Mouse (Mus musculus) liver, adult 2 months (tissue): Measurements from ENCODE around the gene Neto2. TPM values are rescaled to one million over a fixed set of nuclear protein-coding genes. Genes with fewer than 3 reads are reported as not detected.
A peak's percentile ranks its signal among the peaks of the same experiment; 100 is the strongest.

ENCODE experiments used
- DNase-seq: peaks from one replicate; pipeline ENCODE4 v3.0.0-alpha.2; 2011; ENCODE audit warnings: low read depth, low spot score; ENCODE audit errors: extremely low read depth
- H3K27ac ChIP-seq: fragments of 200-500 bp; replicated peaks from 2 replicates; pipeline ENCODE4 v1.5.1; 2012; ENCODE audit warnings: low read depth, mild to moderate bottlenecking, control low read depth, inconsistent platforms, low read length; ENCODE audit not compliant: insufficient read depth
- H3K27me3 ChIP-seq: fragments of 200-500 bp; 2 replicates; pipeline ENCODE4 v1.6.1; 2012; ENCODE audit warnings: mild to moderate bottlenecking, moderate library complexity, low read length, inconsistent platforms; ENCODE audit not compliant: control insufficient read depth, insufficient read depth
- H3K36me3 ChIP-seq: fragments of 200-500 bp; 2 replicates; pipeline ENCODE4 v1.6.1; 2012; ENCODE audit warnings: low read length, inconsistent platforms; ENCODE audit not compliant: control insufficient read depth, insufficient read depth
- H3K4me1 ChIP-seq: fragments of 200-500 bp; 2 replicates; pipeline ENCODE4 v1.6.1; 2011; ENCODE audit warnings: low read length; ENCODE audit not compliant: control insufficient read depth, insufficient read depth
- H3K4me3 ChIP-seq: fragments of 200-500 bp; 2 replicates; pipeline ENCODE4 v1.5.1; 2011; ENCODE audit warnings: low read depth, mild to moderate bottlenecking, control low read depth, low read length, moderate library complexity; ENCODE audit not compliant: insufficient read depth
- H3K79me2 ChIP-seq: fragments of 200-500 bp; 2 replicates; pipeline ENCODE4 v1.6.1; 2012; ENCODE audit warnings: inconsistent platforms, mild to moderate bottlenecking, low read length, moderate library complexity; ENCODE audit not compliant: control insufficient read depth, insufficient read depth
- H3K9ac ChIP-seq: fragments of 200-500 bp; 2 replicates; pipeline ENCODE4 v1.6.1; 2012; ENCODE audit warnings: low read depth, mild to moderate bottlenecking, control low read depth, inconsistent platforms, low read length
- CTCF ChIP-seq: fragments of 200-500 bp; IDR thresholded peaks from 2 replicates; pipeline ENCODE4 v1.5.1; 2011; ENCODE audit warnings: low read depth, low read length, control low read depth
- POLR2A ChIP-seq: fragments of 200-500 bp; IDR thresholded peaks from 2 replicates; pipeline ENCODE4 v1.6.1; 2011; ENCODE audit warnings: low read length, control low read depth; ENCODE audit not compliant: insufficient read depth; ENCODE audit errors: extremely low read depth
- WGBS: fragments of 180-500 bp; shearing (Covaris S2); methylation state at CpG from one replicate; pipeline ENCODE4 v1.1.7; 2018; 5-methylcytosine and 5-hydroxymethylcytosine counted together
- polyA plus RNA-seq: library from polyadenylated mRNA; depleted of rRNA; stranded (reverse); fragments of >200 nt; gene quantifications from 2 replicates; pipeline ENCODE4 v1.2.3, GENCODE M21; 2012
- total RNA-seq: library from RNA; depleted of rRNA; stranded (reverse); fragments of >200 nt; gene quantifications from 2 replicates; pipeline ENCODE4 v1.2.3, GENCODE M21; 2014

The Neto2 gene
- total and polyA plus RNA-seq, 2 experiments, result 0.02 to 0.18 TPM

DNA sequence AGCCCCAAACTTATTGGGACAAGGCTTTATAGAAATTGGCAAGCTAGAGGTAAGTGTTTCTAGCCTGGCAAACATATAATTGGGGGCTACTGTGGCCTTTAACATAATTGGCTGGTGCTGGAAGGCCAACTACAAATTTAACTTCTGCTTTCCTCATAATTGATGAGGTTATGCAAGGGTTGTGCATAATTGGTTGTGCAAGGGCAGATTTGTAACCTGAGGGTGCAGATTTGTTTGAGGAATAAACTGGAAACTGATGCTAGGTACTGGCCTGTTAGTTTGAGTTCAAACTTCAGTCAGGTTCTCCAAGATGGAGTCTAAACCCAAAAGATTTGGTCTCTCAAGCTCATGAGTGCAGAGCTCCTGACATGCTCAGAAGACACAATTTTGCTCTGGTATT lies 92.9 kb downstream of the Neto2 start:
- Histone ChIP-seq H3K9ac (no peak overlapping the region), H3K36me3 (peaks cover 1% of the 10 kb centered on the region; the same call in 1 of the 2 replicates), H3K4me3 (no peak overlapping the region), H3K4me1 (peaks cover 9% of the 10 kb centered on the region), H3K79me2 (no peaks in the 10 kb centered on the region), H3K27ac (peak overlapping the region; percentile 74), H3K27me3 (no peaks in the 10 kb centered on the region)
- TF ChIP-seq POLR2A (no peak), CTCF (no peak)
- peak; percentile 74 for DNase-seq

DNA sequence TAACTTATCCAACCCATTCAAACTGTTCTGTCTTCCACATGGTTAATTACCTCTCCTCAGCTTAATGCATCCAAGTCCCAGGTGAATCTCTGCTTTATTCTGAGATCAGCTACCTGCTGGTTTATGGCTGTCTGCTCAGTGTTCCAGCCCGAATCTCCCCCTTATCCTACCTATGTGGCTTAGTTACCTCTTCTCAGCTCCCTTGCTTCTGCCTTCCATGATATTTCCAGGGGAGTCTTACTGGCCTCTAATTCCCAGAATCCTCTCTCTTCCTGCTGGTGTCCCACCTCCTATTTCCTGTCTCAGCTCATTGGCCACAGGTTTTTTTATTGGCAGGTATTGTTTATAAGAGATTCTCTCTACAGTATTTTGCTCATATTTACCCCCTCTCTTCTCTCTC lies 93.8 kb downstream of the Neto2 start:
- TF ChIP-seq POLR2A (no peak), CTCF (no peak)
- WGBS, result 97% methylated on average over 1 of the region's 1 CpGs

GRCm38 (mm10) chr8:85606561-85606960 lies 94.2 kb downstream of the Neto2 start:
- H3K4me1 ChIP-seq, result peaks cover 10% of the 10 kb centered on the region
- TF ChIP-seq CTCF (no peak), POLR2A (no peak)
- WGBS, result 57% methylated on average over 3 of the region's 3 CpGs
- H3K27ac ChIP-seq, result no peak overlapping the region
- no peaks in the 10 kb centered on the region for H3K27me3 ChIP-seq
- peaks cover 1% of the 10 kb centered on the region; the same call in 1 of the 2 replicates for H3K36me3 ChIP-seq
- no peak overlapping the region for H3K9ac ChIP-seq
- no peak for DNase-seq
- no peaks in the 10 kb centered on the region for H3K79me2 ChIP-seq
- H3K4me3 ChIP-seq, result no peak overlapping the region

More for the DNA sequence above, 93.8 kb downstream of the Neto2 start:
- peaks cover 1% of the 10 kb centered on the region; the same call in 1 of the 2 replicates for H3K36me3 ChIP-seq
- no peaks in the 10 kb centered on the region for H3K27me3 ChIP-seq
- H3K4me3 ChIP-seq, result no peak overlapping the region
- peak; percentile 46 for DNase-seq
- no peak overlapping the region for H3K9ac ChIP-seq
- peaks cover 9% of the 10 kb centered on the region for H3K4me1 ChIP-seq
- peak overlapping the region; percentile 74 for H3K27ac ChIP-seq
- H3K79me2 ChIP-seq, result no peaks in the 10 kb centered on the region

DNA sequence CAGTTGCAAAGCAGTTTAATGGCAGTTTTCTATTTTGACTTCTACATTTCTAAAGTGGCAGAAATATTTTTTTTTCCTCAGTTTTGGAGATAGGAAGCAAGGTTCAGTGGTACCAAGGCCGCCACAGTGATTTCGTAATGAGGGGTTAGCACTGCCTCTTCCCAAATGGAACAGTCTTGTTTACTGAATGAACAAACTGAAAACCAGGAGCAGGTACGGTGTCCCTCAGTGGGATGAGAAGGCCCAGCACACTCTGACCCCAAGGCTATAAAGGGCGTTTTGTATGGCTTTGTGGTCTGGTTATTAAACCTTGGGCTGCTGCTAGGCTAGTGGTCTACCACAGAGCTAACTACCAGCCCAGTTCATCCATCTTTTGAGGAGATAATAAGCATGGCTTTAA lies 96.5 kb downstream of the Neto2 start:
- WGBS, result 19% methylated on average over 4 of the region's 4 CpGs
- DNase-seq, result peak; percentile 94
- Histone ChIP-seq H3K27ac (peak overlapping the region; percentile 64), H3K79me2 (no peaks in the 10 kb centered on the region), H3K27me3 (no peaks in the 10 kb centered on the region), H3K36me3 (no peaks in the 10 kb centered on the region), H3K4me3 (no peak overlapping the region), H3K4me1 (peaks cover 12% of the 10 kb centered on the region), H3K9ac (peak overlapping the region; percentile 5; the same call in 1 of the 2 replicates)
- TF ChIP-seq CTCF (no peak), POLR2A (no peak)

DNA sequence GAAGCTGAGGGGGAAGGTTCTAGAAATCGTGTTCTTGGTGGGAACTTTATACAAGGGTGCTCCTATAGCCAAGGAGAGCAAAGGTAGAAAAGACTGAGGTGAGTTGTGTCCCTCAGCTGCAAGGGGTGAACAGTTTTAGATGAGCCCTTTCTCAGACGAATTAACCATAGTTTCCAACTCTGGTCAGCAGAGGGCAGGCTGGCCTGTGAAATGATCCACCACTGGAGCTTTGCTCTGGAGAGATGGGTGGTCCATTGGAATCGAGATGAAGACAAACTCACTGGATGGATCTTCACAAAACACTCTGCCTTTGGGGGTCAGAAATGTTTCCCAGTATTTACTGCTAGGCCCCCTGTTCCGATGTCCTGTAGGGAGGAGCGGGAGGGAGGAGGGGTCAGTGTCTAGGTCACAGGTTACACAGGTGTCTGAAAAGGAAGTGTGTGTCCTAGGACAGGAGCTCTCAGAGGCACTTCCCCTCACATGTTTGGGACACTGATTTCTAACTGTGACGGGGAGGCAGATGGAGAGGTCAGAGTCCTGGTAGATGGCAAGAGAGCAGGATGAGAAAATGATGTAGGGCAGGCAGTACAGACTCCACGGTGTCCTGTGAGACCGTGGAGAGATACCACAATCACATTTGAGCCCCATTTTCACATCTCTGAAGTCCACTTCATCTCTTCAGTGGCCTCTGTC lies 97.4 kb downstream of the Neto2 start:
- 17% methylated on average over 8 of the region's 8 CpGs for WGBS
- DNase-seq, result peak; percentile 68
- peaks cover 12% of the 10 kb centered on the region for H3K4me1 ChIP-seq

DNA sequence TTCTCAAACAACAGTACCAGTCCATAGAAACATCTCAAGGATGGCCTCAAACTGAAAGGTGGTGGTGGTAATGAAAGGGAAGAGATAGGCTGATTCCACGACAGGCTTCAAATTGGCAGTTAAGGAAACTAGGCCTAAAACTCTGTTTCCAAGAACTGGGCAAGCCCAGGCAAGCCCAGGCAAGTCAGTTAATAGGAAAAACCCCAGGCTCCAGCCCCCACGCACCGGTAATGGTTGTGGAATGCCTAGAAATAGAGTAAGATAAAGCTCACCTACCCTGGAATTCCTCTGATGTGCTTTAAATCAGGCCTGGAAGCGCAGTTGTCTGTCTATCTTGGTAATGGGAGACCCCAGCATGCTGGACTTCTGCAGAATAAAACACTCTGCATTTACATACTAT lies 98.0 kb downstream of the Neto2 start:
- no peaks in the 10 kb centered on the region for H3K79me2 ChIP-seq
- TF ChIP-seq CTCF (no peak), POLR2A (no peak)

More for the DNA sequence above, 97.4 kb downstream of the Neto2 start:
- no peak overlapping the region for H3K4me3 ChIP-seq
- H3K9ac ChIP-seq, result peak overlapping the region; percentile 5; the same call in 1 of the 2 replicates
- no peak for TF ChIP-seq POLR2A
- peak; percentile 62 for TF ChIP-seq CTCF
- H3K27me3 ChIP-seq, result no peaks in the 10 kb centered on the region
- H3K36me3 ChIP-seq, result no peaks in the 10 kb centered on the region
- no peaks in the 10 kb centered on the region for H3K79me2 ChIP-seq
- H3K27ac ChIP-seq, result peak overlapping the region; percentile 64

More for the DNA sequence above, 98.0 kb downstream of the Neto2 start:
- no peak overlapping the region for H3K9ac ChIP-seq
- DNase-seq, result peak; percentile 22
- peaks cover 12% of the 10 kb centered on the region for H3K4me1 ChIP-seq
- no peak overlapping the region for H3K4me3 ChIP-seq
- H3K27me3 ChIP-seq, result no peaks in the 10 kb centered on the region
- peak overlapping the region; percentile 60 for H3K27ac ChIP-seq
- 66% methylated on average over 4 of the region's 4 CpGs for WGBS
- no peaks in the 10 kb centered on the region for H3K36me3 ChIP-seq
